Mouse (Mus musculus) adrenal gland, postnatal 25 days (tissue): ENCODE data around the gene Sulf2. TPM values are rescaled to one million over a fixed set of nuclear protein-coding genes. Genes with fewer than 3 reads are reported as not detected.

Source experiments
- DNase-seq: peaks from one replicate; pipeline ENCODE4 v3.0.0; 2021; ENCODE audit warnings: mixed read lengths
- total RNA-seq: library from RNA; stranded (reverse); gene quantifications from 2 replicates; pipeline ENCODE4 v1.2.3, GENCODE M21; 2021

Gene Sulf2
- total RNA-seq, 1 experiment from 2014 or later = 55.9 TPM

- DNase-seq = no peak
Observed at GRCm38 (mm10) chr2:166175552-166176136, 20.2 kb upstream of the Sulf2 start.

DNA sequence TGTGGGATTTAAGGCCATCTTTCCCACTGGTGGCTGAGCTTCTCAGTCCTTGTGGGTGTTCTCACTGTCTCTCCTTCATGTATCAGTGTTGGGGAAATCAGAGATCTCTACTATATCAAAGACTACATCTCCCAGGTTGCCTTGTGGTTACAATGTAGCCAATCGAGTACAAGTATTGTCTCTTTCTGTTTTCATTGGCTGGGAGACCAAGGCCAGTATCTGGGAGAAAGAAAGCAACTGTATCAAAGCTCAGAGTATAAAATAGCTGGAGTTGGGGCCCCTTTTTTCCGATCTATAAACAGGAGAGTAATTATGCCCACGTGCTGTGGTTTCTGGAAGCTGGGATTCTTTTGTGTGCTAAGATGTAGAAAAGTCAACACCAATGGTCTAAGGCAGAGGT, 19.7 kb upstream of the Sulf2 start:
- DNase-seq = no peak

DNA sequence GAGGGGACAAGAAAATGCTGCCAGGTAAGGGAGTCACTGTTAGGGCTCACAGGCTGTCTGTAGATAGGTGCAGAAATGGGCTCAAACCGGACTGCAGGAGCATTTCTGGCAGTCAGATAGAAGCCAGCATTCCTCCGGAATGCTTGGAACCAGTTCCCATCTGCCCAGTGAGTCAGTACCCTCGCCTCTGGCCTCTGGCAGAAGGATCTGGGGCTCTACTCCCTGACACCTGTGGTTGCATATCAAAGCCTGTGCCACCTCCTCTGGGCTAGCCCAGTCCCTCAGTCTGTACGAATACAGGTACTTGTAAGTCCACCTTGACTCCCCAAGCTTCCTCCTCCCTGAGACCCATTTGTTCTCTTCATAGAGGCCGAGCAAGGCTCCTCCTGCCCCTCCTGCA, 17.7 kb upstream of the Sulf2 start:
- DNase-seq = no peak

GRCm38 (mm10) chr2:166170173-166170572, 14.7 kb upstream of the Sulf2 start:
- DNase-seq = no peak

- DNase-seq = no peak
Observed at GRCm38 (mm10) chr2:166168868-166169267, 13.4 kb upstream of the Sulf2 start.

- DNase-seq = peak; percentile 45
Observed at GRCm38 (mm10) chr2:166167387-166167786, 11.9 kb upstream of the Sulf2 start.

- DNase-seq = no peak
Observed at GRCm38 (mm10) chr2:166165396-166165795, 9.9 kb upstream of the Sulf2 start.

GRCm38 (mm10) chr2:166164601-166165000, 9.1 kb upstream of the Sulf2 start:
- no peak for DNase-seq

DNA sequence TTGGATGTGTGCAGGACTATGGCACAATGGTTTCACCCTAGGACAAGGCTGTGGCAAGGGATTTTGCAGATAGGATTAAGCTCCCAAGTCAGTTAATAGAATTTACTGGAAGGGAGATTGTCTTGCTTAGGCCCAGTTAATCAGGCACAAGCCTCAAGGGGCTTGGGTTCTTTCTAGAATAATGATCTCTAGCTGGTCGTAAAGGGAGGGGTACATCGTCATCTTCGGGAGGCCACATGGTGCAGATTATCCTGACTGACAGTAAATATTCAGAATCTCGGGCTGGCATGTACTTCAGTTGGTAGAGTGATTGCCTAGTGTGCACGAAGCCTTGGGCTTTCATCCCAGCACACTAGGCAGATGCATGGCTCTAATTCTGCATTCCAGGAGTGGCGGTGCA, 8.5 kb upstream of the Sulf2 start:
- no peak for DNase-seq

DNA sequence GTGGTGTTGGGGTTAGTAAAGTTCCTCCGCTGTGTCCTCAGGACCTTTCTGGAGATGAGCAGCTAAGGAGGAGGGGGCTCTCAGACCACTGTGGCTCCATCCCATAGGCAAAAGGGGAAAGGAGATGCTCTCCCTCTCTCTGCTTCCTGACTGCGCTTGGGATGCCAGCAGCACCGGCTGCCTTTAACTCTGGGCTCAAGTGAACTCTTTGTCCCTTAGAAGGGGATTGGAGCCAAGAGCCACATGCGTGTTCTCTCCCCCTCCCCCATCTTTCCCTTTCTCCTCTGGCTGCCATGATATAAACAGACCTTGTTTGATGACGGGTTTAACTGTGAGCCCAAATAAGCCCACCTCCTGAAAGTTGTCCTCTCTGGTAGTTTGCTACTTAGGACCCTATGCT, 7.8 kb upstream of the Sulf2 start:
- no peak for DNase-seq

DNA sequence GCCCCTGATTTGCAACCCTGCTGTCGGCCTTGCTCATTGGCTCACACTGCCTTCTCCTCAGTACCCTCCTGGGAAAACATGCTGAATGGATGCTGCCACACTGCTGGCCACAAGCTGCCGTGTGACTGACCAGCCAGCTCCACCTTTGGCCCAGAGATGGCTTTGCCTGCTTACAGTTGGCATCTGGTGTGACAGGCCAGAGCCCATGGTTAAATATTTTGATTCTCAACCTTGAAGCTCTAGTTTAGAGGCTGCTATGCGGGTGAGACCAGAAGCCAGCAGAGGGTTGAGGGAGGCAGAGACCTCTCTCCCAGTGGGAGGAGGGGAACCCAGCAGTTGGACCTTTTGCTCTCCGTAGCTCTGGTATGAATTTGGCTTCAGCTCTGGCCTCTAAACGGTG, 6.7 kb upstream of the Sulf2 start:
- DNase-seq = no peak

GRCm38 (mm10) chr2:166159276-166159675, 3.8 kb upstream of the Sulf2 start:
- DNase-seq = no peak

- DNase-seq = no peak
Observed at GRCm38 (mm10) chr2:166157767-166158561, 2.5 kb upstream of the Sulf2 start.

GRCm38 (mm10) chr2:166157144-166157543, 1.7 kb upstream of the Sulf2 start:
- DNase-seq = no peak

DNA sequence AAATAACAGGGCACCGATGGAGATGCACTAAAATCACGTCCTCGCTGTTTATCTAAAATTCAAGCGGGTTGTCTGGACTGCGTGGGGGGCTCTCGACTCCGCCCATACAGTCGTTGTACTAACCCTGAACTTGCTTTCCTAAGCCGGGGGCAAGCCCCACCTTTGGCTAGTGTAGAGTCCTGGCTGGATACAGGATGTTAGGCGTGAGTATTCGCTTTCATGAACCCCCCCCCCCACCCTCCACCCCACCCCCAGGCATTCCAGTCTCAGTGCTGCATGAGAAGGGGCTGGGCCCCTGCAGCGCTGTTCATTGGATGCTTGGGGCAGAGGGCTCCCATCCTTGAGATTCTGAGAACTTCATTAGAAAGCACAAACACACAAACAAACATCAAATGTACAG, 659 bp upstream of the Sulf2 start:
- DNase-seq = no peak

- DNase-seq = peak; percentile 63
Observed at GRCm38 (mm10) chr2:166154749-166155453, 562 bp downstream of the Sulf2 start.

DNA sequence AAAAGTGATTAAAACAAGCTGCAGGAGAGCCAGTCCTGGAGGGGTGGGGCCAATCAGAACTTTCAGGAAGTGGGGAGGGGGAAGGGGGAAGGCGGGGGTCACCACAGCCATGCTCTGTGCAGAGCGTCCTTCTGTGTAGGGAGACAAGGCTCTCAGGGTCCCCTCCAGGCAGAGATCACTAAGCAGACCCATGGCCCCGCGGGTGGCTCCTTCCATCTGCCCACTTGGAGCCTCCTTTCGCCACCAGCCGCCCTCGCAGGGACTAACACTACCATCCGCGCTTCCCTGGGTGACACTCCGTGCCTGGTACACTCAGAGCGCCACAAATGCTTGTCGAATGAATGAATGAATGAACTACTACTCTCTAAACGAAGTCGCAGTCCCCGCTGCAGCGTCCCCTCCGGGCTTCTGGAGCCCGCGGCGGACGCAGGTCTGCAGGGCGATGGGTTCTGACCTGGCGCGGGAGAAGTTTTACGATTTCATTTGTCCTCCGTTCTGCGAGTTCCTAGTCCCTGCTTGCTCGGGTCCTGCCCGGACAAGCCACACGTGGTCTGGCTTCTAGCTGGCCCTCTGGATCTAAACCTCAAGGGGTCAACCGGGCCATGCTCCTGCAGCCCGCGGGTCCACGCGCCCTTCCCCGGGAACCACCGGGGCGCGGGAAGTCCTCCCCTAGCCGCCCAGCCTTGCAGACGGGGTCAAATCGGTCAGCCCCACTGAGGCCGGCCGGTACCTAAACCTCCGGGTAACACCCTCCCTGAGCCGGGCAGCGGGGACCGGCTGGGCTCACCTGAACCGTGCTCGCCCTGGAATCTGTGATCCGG, 1.4 kb downstream of the Sulf2 start:
- peak; percentile 35 for DNase-seq

DNA sequence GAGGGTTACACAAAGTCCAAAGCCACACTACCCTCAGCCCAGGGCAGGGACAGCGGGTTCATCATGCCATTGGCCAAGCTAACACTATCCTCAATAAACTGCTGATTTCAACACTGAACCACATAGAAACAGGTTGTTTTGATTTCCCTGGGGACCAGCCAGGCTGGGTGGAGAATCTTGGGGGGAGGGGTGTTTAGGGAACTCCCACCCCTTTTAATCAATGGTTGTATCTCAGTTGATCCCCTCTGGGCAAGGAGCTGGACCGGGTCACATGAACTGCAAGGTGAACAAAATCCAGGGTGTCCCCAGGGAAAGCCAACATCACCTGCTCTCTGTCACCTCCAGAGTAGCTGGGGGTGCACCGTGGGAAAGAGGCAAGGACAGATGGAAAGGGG, 2.1 kb downstream of the Sulf2 start:
- no peak for DNase-seq

GRCm38 (mm10) chr2:166152734-166153398, 2.6 kb downstream of the Sulf2 start:
- no peak for DNase-seq

- DNase-seq = peak; percentile 95
Observed at GRCm38 (mm10) chr2:166151510-166152473, 3.7 kb downstream of the Sulf2 start.

DNA sequence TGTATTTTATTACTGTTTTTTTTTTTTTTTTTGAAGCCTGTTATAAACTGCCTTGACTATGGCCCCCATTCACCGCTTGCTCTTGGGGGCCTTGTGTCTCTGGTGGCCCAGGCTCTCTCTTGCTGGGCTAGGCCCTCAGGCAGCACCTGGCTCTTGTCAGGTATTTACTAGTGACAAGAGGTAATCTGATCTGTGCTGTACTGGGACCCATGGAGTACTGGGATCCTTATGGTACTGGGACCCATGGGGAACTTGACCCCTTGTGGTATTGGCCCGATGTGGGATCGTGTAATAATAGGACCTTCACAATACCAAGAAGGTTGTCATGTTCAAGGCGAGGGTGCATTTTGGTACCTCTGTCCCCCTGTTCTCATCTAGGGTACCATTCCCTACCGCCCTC, 4.9 kb downstream of the Sulf2 start:
- no peak for DNase-seq
